Mouse (Mus musculus) right cerebral cortex, adult 18-20 months (tissue): ENCODE data around the gene Ndufs8.

Source experiments
- DNase-seq: peaks from one replicate; pipeline ENCODE4 v3.0.0; 2022; ENCODE audit warnings: mixed read lengths

The Ndufs8 gene

DNA sequence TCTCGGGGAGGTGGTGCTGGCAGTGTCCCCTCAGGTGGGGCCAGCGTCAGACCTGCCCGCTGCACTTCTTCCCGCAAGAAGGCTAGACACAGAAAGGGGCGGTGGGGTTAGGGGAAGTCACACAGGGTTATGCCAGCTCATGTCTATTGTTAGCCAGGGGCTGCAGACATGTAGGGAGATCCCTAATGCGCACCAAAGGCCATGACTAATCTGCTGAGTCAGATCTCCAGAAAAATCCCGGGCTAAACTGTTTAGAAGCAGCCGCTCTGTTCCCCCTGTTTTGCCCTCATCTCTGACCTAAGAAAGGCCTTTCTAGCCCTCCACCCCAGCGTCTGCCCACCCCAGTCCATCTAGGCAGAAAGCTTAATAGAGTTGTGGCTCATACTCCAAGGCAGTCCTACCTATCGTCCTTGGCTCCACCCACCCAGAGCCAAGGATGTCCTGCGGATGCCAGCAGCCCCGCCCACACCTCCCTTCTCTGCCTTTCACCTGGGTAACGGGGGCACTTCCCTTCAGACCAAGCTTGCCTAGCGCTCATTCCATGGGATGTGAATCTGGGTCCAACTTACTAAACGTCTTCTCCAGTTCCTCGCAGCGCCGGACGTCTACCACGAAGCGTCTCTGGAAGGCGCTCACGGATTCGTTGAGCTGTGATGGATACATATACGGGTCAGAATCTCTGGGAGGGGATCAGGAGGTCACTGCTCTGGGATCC is 8.8 kb downstream of the Ndufs8 start:
- no peak for DNase-seq

- no peak for DNase-seq
These were observed 9.6 kb downstream of the Ndufs8 start for GRCm38 (mm10) chr19:3902966-3903365.

DNA sequence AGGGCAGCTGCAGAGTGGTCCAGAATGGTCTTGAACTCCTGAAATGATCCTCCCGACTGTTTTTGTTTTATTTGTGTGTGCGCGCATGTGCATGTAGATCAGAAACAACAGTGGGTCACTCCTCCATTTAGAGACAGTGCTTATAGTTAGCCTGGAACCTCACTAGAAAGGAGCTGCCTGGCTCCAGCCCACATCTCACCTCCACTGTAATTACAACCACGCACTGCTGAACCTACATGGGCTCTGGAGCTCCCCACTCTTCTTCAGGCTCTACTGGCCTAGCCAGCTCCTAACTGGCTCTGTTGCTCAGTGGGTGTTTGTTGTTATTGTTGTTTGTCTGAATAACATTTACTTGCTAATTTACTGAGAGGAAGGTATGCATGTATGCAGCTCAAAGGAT is 13.0 kb downstream of the Ndufs8 start:
- no peak for DNase-seq

GRCm38 (mm10) chr19:3898952-3899351 is 13.6 kb downstream of the Ndufs8 start:
- no peak for DNase-seq

DNA sequence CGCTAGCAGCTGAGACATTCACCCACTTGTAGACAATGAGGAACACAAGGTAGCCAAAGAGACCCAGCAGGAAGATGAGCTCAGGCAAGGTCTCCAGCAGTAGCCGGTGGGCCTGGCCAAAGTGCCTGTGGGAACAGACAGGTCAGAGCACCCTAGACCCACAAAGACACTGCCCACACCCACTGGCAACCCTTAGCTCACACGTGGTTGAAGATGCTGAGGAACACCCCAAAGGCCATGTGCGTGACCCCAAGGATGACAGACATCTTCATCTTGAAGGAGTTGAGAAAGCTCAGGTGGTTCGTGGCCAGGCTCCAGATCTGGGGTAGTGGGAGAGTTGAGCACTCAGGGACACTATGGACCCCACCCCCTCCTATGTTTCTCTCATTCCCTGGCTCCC is 15.0 kb downstream of the Ndufs8 start:
- DNase-seq = no peak

- DNase-seq = no peak
These were observed 16.4 kb downstream of the Ndufs8 start for GRCm38 (mm10) chr19:3896208-3896607.

GRCm38 (mm10) chr19:3895171-3895631 is 17.4 kb downstream of the Ndufs8 start:
- DNase-seq = no peak

DNA sequence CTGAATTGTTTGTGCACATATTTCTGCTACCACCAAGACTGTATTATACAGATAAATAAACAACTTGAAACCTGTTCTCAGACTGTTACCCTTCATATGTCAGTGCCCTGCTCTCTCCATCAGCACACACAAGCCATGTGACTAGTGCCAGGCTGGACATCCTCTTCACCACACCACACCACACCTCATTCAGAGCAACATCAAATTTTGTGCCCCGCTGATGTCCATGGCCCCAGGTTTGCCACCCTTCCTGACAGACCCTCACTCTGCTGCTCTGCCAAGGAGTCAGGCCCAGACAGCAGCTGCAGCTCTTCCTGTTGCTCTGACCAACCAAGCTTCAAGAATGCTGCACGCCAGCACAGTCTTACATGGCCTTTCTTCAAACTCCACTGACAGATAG is 18.3 kb downstream of the Ndufs8 start:
- DNase-seq = no peak

DNA sequence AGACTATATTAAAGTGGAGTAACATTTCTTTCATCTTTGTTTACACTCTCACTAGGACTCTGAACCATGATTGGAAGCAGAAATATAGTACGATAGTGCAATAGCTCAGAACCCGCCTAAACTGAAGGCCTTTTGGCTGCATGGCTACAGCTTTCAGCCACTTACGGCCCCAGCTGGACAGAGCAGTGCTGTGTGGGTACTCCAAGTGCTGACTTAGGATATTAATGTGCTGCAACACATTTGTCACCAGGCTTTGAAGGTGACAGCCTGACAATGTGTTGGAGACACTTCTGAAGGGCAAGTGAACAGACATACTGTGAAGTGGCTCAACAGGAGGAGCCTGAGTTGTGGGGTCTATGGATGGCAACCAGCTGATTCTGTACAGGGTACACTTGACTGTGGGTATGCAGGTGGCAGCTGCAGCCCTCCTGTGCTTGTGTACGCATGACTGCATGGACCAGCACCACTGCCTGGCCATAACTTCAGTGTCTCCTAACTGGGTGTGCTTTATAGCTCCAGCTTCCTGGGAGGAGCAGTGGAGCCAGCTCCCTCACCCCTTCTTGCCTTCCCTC is 18.9 kb downstream of the Ndufs8 start:
- no peak for DNase-seq

DNA sequence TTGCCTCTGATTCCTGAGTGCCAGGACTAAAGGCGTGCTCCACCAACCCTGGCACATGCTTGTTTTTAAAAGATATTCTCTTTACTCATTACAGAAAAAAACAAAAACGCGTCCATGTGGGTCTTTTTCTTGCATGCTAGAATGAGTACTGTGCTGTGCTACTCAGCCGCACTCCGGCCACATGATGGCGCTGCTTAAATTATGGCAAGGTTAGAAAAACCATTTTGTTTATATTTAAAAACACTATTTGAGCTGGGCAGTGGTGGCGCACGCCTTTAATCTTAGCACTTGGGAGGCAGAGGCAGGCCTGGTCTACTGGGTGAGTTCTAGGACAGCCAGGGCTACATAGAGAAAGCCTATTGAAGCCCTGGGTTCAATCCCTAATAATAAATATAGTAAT is 22.4 kb downstream of the Ndufs8 start:
- no peak for DNase-seq

GRCm38 (mm10) chr19:3889096-3889495 is 23.5 kb downstream of the Ndufs8 start:
- DNase-seq = no peak

DNA sequence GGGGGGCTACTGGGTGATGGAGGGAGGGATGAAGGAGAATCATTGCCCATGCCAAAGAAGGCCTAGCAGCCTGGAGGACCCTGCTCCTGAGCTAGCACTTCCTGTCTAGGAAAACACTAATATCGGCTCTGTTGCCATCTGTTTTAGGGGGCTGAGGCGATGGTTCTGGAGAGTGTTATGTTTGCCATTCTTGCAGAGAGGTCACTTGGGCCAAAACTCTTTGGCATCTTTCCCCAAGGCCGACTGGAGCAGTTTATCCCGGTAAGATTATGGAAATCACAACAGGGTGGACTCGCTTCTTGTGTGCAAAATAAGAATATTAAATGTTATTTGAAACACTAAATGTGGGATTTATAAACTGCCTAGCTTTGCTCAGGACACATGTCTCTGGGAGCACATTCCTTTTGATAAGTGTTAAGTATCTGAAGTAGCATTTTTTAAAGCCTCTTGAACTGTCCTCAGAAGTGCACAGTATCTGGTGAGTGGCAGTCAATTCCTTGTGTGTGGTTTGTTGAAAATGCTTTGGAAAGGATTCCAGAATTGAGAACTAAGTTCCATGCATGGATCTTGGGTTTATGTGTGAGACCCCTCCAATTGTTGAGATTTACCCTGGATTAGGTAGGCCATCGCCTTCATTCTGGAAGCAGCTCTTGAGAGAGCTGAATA is 28.1 kb downstream of the Ndufs8 start:
- no peak for DNase-seq

GRCm38 (mm10) chr19:3882214-3882613 is 30.4 kb downstream of the Ndufs8 start:
- no peak for DNase-seq

DNA sequence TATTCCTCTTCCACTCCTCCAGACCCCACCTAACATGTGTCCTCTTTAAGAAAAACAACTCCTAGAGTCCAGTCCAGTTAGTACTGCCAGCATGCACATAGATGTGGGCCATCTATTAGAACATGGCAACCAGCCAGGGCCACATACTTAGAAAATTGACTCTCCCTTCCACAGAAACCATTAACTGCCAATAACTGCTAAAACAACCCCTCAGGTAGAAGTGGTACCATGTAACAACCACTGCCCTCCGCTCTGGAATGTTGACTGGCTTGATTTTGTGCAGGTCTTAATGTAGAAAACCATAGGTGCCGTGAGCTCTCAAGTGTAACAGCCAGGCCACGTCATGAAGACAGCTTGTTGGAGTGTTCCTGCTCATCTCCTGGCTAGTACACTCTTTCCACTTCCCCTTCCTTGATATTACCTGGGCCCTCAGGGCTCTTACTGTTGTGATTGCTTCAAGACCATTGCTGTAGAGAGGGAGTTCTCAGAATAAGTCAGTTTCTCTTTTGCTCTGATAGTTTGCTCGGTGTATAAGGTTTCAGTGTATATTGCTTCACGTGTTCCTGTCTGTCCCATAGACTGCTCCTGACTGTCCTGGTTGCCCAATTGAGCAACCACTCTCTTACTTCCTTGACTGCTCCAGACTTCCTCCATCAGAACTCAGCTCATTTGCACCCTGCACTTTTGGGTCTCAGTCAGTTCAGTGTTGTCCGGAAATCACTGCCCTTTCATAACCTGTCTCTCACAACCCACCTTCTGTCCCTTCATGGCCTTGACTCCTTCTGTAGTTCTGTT is 32.3 kb downstream of the Ndufs8 start:
- no peak for DNase-seq

- no peak for DNase-seq
These were observed 37.5 kb downstream of the Ndufs8 start for GRCm38 (mm10) chr19:3875045-3875444.

GRCm38 (mm10) chr19:3872373-3872772 is 40.2 kb downstream of the Ndufs8 start:
- no peak for DNase-seq

GRCm38 (mm10) chr19:3871468-3871867 is 41.1 kb downstream of the Ndufs8 start:
- DNase-seq = no peak

- no peak for DNase-seq
These were observed 44.3 kb downstream of the Ndufs8 start for GRCm38 (mm10) chr19:3868290-3868689.

- no peak for DNase-seq
These were observed 47.6 kb downstream of the Ndufs8 start for GRCm38 (mm10) chr19:3864960-3865359.

- DNase-seq = no peak
These were observed 49.9 kb downstream of the Ndufs8 start for GRCm38 (mm10) chr19:3862713-3863112.
